Mouse (Mus musculus) ES-Bruce4 (cell line): ENCODE results near the gene Eif4g3. TPM values are rescaled to one million over a fixed set of nuclear protein-coding genes. Genes with fewer than 3 reads are reported as not detected.

Experiments
- H3K27ac ChIP-seq: 2 replicates; pipeline ENCODE4 v1.5.1; 2012; ENCODE audit warnings: low read length, inconsistent platforms; ENCODE audit not compliant: insufficient read depth
- H3K27me3 ChIP-seq: 2 replicates; pipeline ENCODE4 v1.6.1; 2012; ENCODE audit warnings: mild to moderate bottlenecking, low read length, inconsistent platforms; ENCODE audit not compliant: control insufficient read depth, poor library complexity, insufficient read depth, severe bottlenecking
- H3K36me3 ChIP-seq: 2 replicates; pipeline ENCODE4 v1.6.1; 2012; ENCODE audit warnings: inconsistent platforms, mild to moderate bottlenecking, low read length, moderate library complexity; ENCODE audit not compliant: control insufficient read depth, poor library complexity, insufficient read depth, severe bottlenecking
- H3K4me1 ChIP-seq: one replicate; pipeline ENCODE4 v1.8.1; 2011; ENCODE audit warnings: low read length; ENCODE audit not compliant: control insufficient read depth, insufficient read depth
- H3K4me3 ChIP-seq: 2 replicates; pipeline ENCODE4 v1.5.1; 2011; ENCODE audit warnings: low read depth, mild to moderate bottlenecking, low read length
- H3K9ac ChIP-seq: 2 replicates; pipeline ENCODE4 v1.6.1; 2012; ENCODE audit warnings: low read depth, mild to moderate bottlenecking, inconsistent platforms; ENCODE audit not compliant: poor library complexity, severe bottlenecking
- H3K9me3 ChIP-seq: replicated peaks from 2 replicates; pipeline ENCODE4 v1.6.1; 2012; ENCODE audit warnings: mild to moderate bottlenecking, low read length, inconsistent platforms; ENCODE audit not compliant: control insufficient read depth, poor library complexity, insufficient read depth, severe bottlenecking
- CTCF ChIP-seq: IDR thresholded peaks from one replicate; pipeline ENCODE4 v1.8.1; 2011; ENCODE audit warnings: low read depth, low read length
- EP300 ChIP-seq: IDR thresholded peaks from 2 replicates; pipeline ENCODE4 v1.6.1; 2011; ENCODE audit warnings: low read depth, low read length; ENCODE audit not compliant: insufficient read depth
- POLR2A ChIP-seq: IDR thresholded peaks from one replicate; pipeline ENCODE4 v1.8.1; 2011; ENCODE audit warnings: low read length; ENCODE audit not compliant: insufficient read depth
- polyA plus RNA-seq: library from polyadenylated mRNA; stranded (reverse); fragments of >200 nt; gene quantifications from 2 replicates; pipeline ENCODE4 v1.2.4, GENCODE M21; 2011; ENCODE audit warnings: low read depth; ENCODE audit not compliant: missing spikeins, insufficient read depth, insufficient read length

The Eif4g3 gene
- polyA plus RNA-seq, 1 experiment, result 71.7 TPM

GRCm38 (mm10) chr4:138111858-138112257 lies 119.0 kb downstream of the Eif4g3 start:
- no peak overlapping the region for H3K4me3 ChIP-seq
- no peaks in the 10 kb centered on the region for H3K4me1 ChIP-seq
- H3K9ac ChIP-seq, result no peak overlapping the region
- TF ChIP-seq POLR2A (no peak), CTCF (no peak), EP300 (no peak)
- no peaks in the 10 kb centered on the region for H3K27me3 ChIP-seq
- H3K9me3 ChIP-seq, result no peaks in the 10 kb centered on the region
- 0 out of 2 replicates have a peak, but pooled peaks cover 3% of the 10 kb centered on the region for H3K36me3 ChIP-seq
- H3K27ac ChIP-seq, result no peak overlapping the region

- Histone ChIP-seq H3K4me1 (no peaks in the 10 kb centered on the region), H3K36me3 (no peaks in the 10 kb centered on the region; the same call in 1 of the 2 replicates), H3K4me3 (no peak overlapping the region), H3K9me3 (no peaks in the 10 kb centered on the region), H3K27me3 (no peaks in the 10 kb centered on the region), H3K9ac (no peak overlapping the region), H3K27ac (no peak overlapping the region)
- TF ChIP-seq EP300, result no peak
- TF ChIP-seq POLR2A, result no peak
- peak; percentile 34 for TF ChIP-seq CTCF
Observed at GRCm38 (mm10) chr4:138119740-138120139, 126.9 kb downstream of the Eif4g3 start.

GRCm38 (mm10) chr4:138124046-138124445 lies 131.2 kb downstream of the Eif4g3 start:
- Histone ChIP-seq H3K9ac (no peak overlapping the region), H3K27ac (no peak overlapping the region), H3K4me1 (no peaks in the 10 kb centered on the region), H3K27me3 (no peaks in the 10 kb centered on the region), H3K36me3 (no peaks in the 10 kb centered on the region; the same call in 1 of the 2 replicates), H3K9me3 (no peaks in the 10 kb centered on the region), H3K4me3 (no peak overlapping the region)
- no peak for TF ChIP-seq POLR2A
- no peak for TF ChIP-seq EP300
- TF ChIP-seq CTCF, result no peak

GRCm38 (mm10) chr4:138127371-138127770 lies 134.5 kb downstream of the Eif4g3 start:
- Histone ChIP-seq H3K9me3 (no peaks in the 10 kb centered on the region), H3K36me3 (no peaks in the 10 kb centered on the region), H3K4me3 (no peak overlapping the region), H3K9ac (no peak overlapping the region), H3K27me3 (no peaks in the 10 kb centered on the region), H3K4me1 (no peaks in the 10 kb centered on the region), H3K27ac (no peak overlapping the region)
- TF ChIP-seq EP300, result no peak
- no peak for TF ChIP-seq POLR2A
- TF ChIP-seq CTCF, result no peak

- Histone ChIP-seq H3K4me3 (no peak overlapping the region), H3K9ac (no peak overlapping the region), H3K27ac (no peak overlapping the region), H3K27me3 (no peaks in the 10 kb centered on the region), H3K4me1 (no peaks in the 10 kb centered on the region), H3K9me3 (no peaks in the 10 kb centered on the region), H3K36me3 (no peaks in the 10 kb centered on the region)
- TF ChIP-seq POLR2A (no peak), CTCF (no peak), EP300 (no peak)
Observed at GRCm38 (mm10) chr4:138127781-138128180, 135.0 kb downstream of the Eif4g3 start.

- TF ChIP-seq EP300 (no peak), POLR2A (no peak), CTCF (no peak)
Observed at GRCm38 (mm10) chr4:138130149-138130548, 137.3 kb downstream of the Eif4g3 start.

More at GRCm38 (mm10) chr4:138130149-138130548, 137.3 kb downstream of the Eif4g3 start:
- H3K27me3 ChIP-seq, result no peaks in the 10 kb centered on the region
- H3K27ac ChIP-seq, result no peak overlapping the region
- H3K9ac ChIP-seq, result no peak overlapping the region
- no peak overlapping the region for H3K4me3 ChIP-seq
- no peaks in the 10 kb centered on the region for H3K9me3 ChIP-seq
- H3K4me1 ChIP-seq, result no peaks in the 10 kb centered on the region
- no peaks in the 10 kb centered on the region for H3K36me3 ChIP-seq
